Mouse (Mus musculus): Measurements from ENCODE around the gene Mylk2.

DNA sequence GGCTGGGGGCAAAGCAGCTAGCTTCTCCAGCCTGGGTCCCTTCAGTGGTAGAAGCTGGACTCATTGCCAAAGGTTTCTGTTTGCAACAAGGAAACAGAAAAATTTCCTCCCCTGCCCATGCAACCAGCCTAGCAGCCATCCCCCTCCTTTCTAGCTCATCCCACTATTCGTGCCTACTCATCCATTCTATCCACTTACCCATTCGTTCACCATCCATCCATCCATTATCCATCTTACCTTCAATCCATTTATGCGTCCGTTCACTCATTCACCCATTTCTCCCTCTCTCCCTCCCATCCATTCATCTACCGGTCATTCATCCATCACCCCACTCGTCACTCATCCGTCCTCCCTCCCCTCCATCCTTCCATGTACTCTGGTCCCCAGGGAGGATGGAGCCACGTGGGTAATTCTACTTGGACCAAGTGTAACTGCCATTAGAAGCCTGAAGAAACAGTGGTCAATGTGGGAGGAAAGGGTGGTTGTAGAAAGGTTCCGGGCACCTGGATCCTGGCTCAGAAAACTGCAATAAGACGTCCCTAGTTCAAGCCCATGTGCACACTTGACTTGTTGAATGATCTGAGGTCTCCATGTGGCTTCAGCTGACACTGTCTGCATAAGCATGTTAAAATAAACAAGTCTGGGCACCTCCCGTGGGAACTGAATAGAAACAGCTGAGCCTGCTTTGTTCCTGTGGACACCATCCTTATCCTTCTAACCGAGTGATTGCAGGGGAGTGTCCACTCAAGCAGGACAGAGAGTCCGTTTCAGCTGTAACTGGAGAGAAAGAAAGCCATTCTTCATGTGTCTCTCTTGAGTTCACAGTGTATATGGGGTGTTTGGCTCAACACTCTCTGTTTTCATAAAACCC lies 40.9 kb downstream of the Mylk2 start:
- TF ChIP-seq CTCF (IDR thresholded peaks at IDR 0.05; ENCODE audit: low read depth) (no peak), EP300 (IDR thresholded peaks at IDR 0.05; ENCODE audit: low read depth) (no peak)

Data from liver, embryonic 14.5 days (tissue).